Mouse (Mus musculus) heart, adult 2 months (tissue): ENCODE data around the gene Gas6. TPM values are rescaled to one million over a fixed set of nuclear protein-coding genes. Genes with fewer than 3 reads are reported as not detected.

Experiments used
- DNase-seq, 2 experiments: peaks; one replicate each; pipeline ENCODE4 v3.0.0; 2021
- H3K27ac ChIP-seq: fragments of 200-600 bp; 2 replicates; pipeline ENCODE4 v1.8.1; 2022
- H3K27me3 ChIP-seq: fragments of 200-500 bp; 2 replicates; pipeline ENCODE4 v1.6.1; 2012; ENCODE audit warnings: mild to moderate bottlenecking, low read length, inconsistent platforms, mixed read lengths; ENCODE audit not compliant: control insufficient read depth, insufficient read depth
- H3K36me3 ChIP-seq: fragments of 200-500 bp; 2 replicates; pipeline ENCODE4 v1.6.1; 2012; ENCODE audit warnings: low read length, inconsistent platforms; ENCODE audit not compliant: control insufficient read depth, insufficient read depth
- H3K4me1 ChIP-seq: fragments of 200-500 bp; 2 replicates; pipeline ENCODE4 v1.6.1; 2011; ENCODE audit warnings: low read length; ENCODE audit not compliant: control insufficient read depth, insufficient read depth
- H3K4me3 ChIP-seq: fragments of 200-600 bp; 2 replicates; pipeline ENCODE4 v1.8.1; 2022
- H3K79me2 ChIP-seq: fragments of 200-500 bp; replicated peaks from 2 replicates; pipeline ENCODE4 v1.6.1; 2012; ENCODE audit warnings: mild to moderate bottlenecking, inconsistent platforms, low read length, moderate library complexity, mixed read lengths; ENCODE audit not compliant: control insufficient read depth, insufficient read depth
- H3K9ac ChIP-seq: fragments of 200-500 bp; 2 replicates; pipeline ENCODE4 v1.6.1; 2012; ENCODE audit warnings: low read depth, mild to moderate bottlenecking, control low read depth, inconsistent platforms, low read length, mixed read lengths
- CTCF ChIP-seq: fragments of 200-600 bp; IDR thresholded peaks from 2 replicates; pipeline ENCODE4 v1.8.1; 2022; ENCODE audit warnings: antibody characterized with exemption, mild to moderate bottlenecking, moderate library complexity
- EP300 ChIP-seq: fragments of 200-500 bp; IDR thresholded peaks from 2 replicates; pipeline ENCODE4 v1.6.1; 2011; ENCODE audit warnings: low read depth, low read length, control low read depth; ENCODE audit not compliant: insufficient read depth
- POLR2A ChIP-seq: fragments of 200-500 bp; IDR thresholded peaks from 2 replicates; pipeline ENCODE4 v1.6.1; 2011; ENCODE audit warnings: mild to moderate bottlenecking, low read depth, low read length, control low read depth; ENCODE audit not compliant: insufficient read depth
- WGBS: fragments of 180-500 bp; shearing (Covaris S2); methylation state at CpG from one replicate; pipeline ENCODE4 v1.1.7; 2018; 5-methylcytosine and 5-hydroxymethylcytosine counted together
- intact Hi-C: fragments of 180-260 bp; cut with DNase I; formaldehyde crosslinking; loops from one replicate; pipeline ENCODE4 v1.15.1; 2025
- polyA plus RNA-seq: library from polyadenylated mRNA; depleted of rRNA; stranded (reverse); fragments of >200 nt; gene quantifications from 2 replicates; pipeline ENCODE4 v1.2.3, GENCODE M21; 2012
- total RNA-seq, 2 experiments: library from RNA; stranded (reverse); gene quantifications; 2 replicates each; pipeline ENCODE4 v1.2.3; 2021

The Gas6 gene
- total and polyA plus RNA-seq, 3 experiments = 114 to 133 (median 129) TPM

DNA sequence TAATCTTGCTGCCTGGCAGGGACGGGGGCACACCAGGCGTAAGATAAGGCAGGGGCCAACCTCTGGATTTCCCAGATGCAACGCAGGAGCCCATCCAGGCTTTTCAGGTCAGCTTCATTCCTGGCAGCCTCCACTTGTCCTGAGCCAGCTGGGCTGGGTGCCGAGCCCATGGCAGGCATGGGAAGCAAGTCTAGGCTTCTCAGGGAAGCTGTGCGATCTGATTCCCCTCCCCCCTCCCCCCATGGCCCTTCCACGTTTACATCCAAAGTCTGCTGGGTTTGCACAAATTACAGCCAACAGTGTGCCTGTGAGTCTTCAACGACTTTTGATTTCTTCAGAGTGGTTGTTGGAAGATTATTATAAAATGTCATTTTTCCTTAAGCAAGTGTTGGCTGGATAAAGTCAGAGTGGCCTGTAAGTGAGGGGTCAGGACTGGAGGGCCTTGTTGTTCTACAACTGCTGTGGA is 13.2 kb downstream of the Gas6 start:
- H3K27me3 ChIP-seq = no peaks in the 10 kb centered on the region
- no peak overlapping the region for H3K9ac ChIP-seq
- H3K79me2 ChIP-seq = no peaks in the 10 kb centered on the region
- DNase-seq = peak; percentile 67 to 81
- intact Hi-C loops = no loop called here
- peaks cover 14% of the 10 kb centered on the region for H3K36me3 ChIP-seq
- peak overlapping the region; percentile 26 for H3K27ac ChIP-seq
- TF ChIP-seq EP300 (no peak), CTCF (no peak), POLR2A (no peak)
- peaks cover 19% of the 10 kb centered on the region for H3K4me1 ChIP-seq
- H3K4me3 ChIP-seq = no peak overlapping the region
- 43% methylated on average over 7 of the region's 7 CpGs for WGBS

DNA sequence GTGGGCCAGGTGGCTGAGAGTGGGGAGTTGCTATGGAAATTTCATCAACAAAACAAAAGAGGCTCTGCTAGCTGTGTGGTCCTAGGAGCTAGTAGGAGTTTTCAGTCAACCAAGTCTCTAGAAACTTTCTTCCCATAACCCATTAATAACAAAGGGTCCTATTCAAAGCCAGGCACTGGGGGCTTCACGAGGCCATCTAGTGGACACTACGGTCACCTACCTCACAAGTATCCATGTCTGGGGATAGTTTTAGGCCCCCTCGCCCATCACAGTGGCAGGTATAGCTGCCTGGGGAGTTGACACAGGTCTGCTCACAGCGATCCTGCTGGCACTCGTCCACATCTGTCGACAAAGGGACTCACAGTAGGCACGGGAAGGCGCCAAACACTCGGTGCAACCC is 18.4 kb downstream of the Gas6 start:
- TF ChIP-seq CTCF = peak; percentile 64
- no peak for TF ChIP-seq EP300
- no peak for TF ChIP-seq POLR2A
- DNase-seq = no peak
- H3K4me1 ChIP-seq = peaks cover 6% of the 10 kb centered on the region; the same call in 1 of the 2 replicates
- no peaks in the 10 kb centered on the region for H3K79me2 ChIP-seq
- H3K27ac ChIP-seq = no peak overlapping the region
- H3K4me3 ChIP-seq = no peak overlapping the region
- WGBS = 58% methylated on average over 9 of the region's 9 CpGs
- intact Hi-C loops = no loop called here
- H3K36me3 ChIP-seq = 0 out of 2 replicates have a peak, but pooled peaks cover 4% of the 10 kb centered on the region
- H3K9ac ChIP-seq = no peak overlapping the region
- H3K27me3 ChIP-seq = no peaks in the 10 kb centered on the region

DNA sequence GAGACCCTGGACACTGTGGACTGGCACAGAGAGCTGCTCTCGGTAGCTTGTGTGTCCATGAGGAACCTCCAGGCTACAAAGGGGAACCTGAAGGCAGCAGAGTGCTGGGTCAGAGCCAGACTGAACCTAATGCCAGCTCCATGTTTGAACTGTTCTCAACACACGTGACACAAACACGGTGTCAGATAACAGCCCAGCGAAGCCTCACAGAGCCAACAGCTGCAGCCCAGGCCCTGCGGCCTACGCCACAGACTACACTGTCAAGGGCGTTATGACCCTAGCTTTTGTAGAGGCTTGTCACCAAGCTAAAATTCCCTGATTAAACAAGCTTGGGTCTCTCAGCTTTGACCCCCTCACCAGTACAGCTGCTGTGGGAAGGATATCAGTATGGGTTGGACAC is 22.0 kb downstream of the Gas6 start:
- no peaks in the 10 kb centered on the region for H3K27me3 ChIP-seq
- H3K4me3 ChIP-seq = no peak overlapping the region
- WGBS = 60% methylated on average over 7 of the region's 7 CpGs
- TF ChIP-seq EP300 = 0 out of 2 replicates have a peak, but pooled peaks have one; percentile 28
- peak; percentile 23; the same call in 1 of the 2 replicates for TF ChIP-seq POLR2A
- no peak for TF ChIP-seq CTCF
- peak; percentile 47 to 64 for DNase-seq
- H3K36me3 ChIP-seq = 0 out of 2 replicates have a peak, but pooled peaks cover 4% of the 10 kb centered on the region
- peaks cover 2% of the 10 kb centered on the region; the same call in 1 of the 2 replicates for H3K4me1 ChIP-seq
- no peak overlapping the region for H3K9ac ChIP-seq
- intact Hi-C loops = no loop called here
- peak overlapping the region; percentile 72 for H3K27ac ChIP-seq
- no peaks in the 10 kb centered on the region for H3K79me2 ChIP-seq

DNA sequence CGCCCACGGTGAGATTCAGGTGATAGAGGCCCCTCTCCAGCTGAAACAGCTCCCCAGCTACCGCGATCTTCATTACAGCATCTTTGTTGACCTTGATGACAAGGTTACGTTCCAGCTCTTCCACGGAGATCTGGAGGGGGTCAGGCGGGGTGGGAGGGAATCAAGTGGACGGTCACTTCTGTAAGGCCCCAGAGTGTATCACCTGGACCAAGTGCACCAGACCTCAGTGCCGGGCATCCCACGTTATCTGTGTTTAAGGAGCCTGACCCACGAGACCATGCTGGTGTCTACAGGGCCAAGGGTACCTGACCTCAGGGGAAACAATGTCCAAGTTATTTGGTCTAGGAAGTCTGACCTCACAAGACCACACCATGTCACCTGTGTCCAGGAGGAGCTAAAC is 22.8 kb downstream of the Gas6 start:
- Histone ChIP-seq H3K4me3 (no peak overlapping the region), H3K27me3 (no peaks in the 10 kb centered on the region), H3K79me2 (no peaks in the 10 kb centered on the region), H3K36me3 (0 out of 2 replicates have a peak, but pooled peaks cover 4% of the 10 kb centered on the region), H3K27ac (no peak overlapping the region), H3K9ac (no peak overlapping the region), H3K4me1 (peaks cover 2% of the 10 kb centered on the region; the same call in 1 of the 2 replicates)
- no peak for DNase-seq
- WGBS = 76% methylated on average over 11 of the region's 11 CpGs
- TF ChIP-seq EP300 (no peak), POLR2A (no peak), CTCF (no peak)
- intact Hi-C loops = no loop called here

DNA sequence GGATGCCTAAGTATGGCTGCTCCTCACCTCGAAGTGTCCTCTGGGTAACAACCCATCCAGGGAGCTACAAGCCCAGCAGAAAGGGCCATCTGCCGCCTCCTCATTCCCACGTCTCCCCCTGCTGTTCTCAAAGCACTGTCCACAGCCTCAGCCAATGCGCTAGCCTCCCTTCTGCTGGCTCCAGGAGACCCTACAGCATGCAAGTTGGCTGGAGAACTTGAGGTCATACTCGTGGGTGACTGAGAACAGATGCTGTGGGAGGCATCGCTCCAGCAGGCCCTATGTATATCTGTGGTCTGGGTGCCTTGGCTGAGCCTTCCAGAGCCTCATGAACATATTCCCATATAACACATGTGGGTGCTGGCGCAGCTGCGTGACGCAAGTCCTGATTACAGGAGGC is 25.6 kb downstream of the Gas6 start:
- TF ChIP-seq EP300 (no peak), POLR2A (no peak), CTCF (no peak)
- peaks cover 2% of the 10 kb centered on the region; the same call in 1 of the 2 replicates for H3K4me1 ChIP-seq
- DNase-seq = no peak
- 0 out of 2 replicates have a peak, but pooled peaks cover 4% of the 10 kb centered on the region for H3K36me3 ChIP-seq
- H3K9ac ChIP-seq = no peak overlapping the region
- no peaks in the 10 kb centered on the region for H3K27me3 ChIP-seq
- H3K4me3 ChIP-seq = no peak overlapping the region
- no peak overlapping the region for H3K27ac ChIP-seq
- 84% methylated on average over 9 of the region's 9 CpGs for WGBS
- H3K79me2 ChIP-seq = no peaks in the 10 kb centered on the region
- intact Hi-C loops = no loop called here

DNA sequence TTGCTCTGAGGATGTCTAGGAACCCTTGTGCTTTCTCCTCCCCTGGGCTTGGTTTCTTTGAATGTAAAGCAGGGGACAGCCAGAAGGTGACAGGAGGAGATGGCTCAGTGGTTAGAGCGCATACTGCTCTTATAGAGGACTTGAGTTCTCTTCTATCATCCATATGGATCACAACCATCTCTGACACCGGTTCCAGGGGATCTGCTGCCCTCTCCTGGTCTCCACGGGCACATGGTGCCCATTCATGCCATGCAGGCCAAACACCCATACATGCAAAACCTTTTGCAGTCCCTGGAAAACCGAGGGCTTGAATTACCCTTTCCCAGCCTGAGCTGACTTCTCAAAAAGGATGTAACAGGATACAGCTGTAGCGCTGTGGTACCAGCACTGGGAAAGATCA is 27.3 kb downstream of the Gas6 start:
- DNase-seq = no peak
- Histone ChIP-seq H3K4me1 (peaks cover 4% of the 10 kb centered on the region), H3K27ac (no peak overlapping the region), H3K27me3 (no peaks in the 10 kb centered on the region), H3K79me2 (no peaks in the 10 kb centered on the region), H3K9ac (no peak overlapping the region), H3K4me3 (no peak overlapping the region), H3K36me3 (no peaks in the 10 kb centered on the region)
- TF ChIP-seq EP300 = no peak
- TF ChIP-seq CTCF = peak; percentile 63
- no peak for TF ChIP-seq POLR2A
- 64% methylated on average over 5 of the region's 5 CpGs for WGBS
- intact Hi-C loops = no loop called here
